ENCODE assay signal across 8 mouse cellular contexts in genomic region chr10:79803716-79804323, GRCm38 (mm10). TPM values are rescaled to one million over a fixed set of nuclear protein-coding genes. Genes with fewer than 3 reads are reported as not detected.
A peak's percentile ranks its signal among the peaks of the same experiment; 100 is the strongest.
DNase-seq lines count a peak whose midpoint lies in the region; ATAC-seq lines count a peak whose summit lies in the region.

No protein-coding gene starts in this region.

- WGBS in kidney, embryonic 14.5 days = 8% methylated on average over 29 of the region's 29 CpGs
- WGBS in embryonic facial prominence, embryonic 10.5 days = 7% methylated on average over 29 of the region's 29 CpGs
- WGBS in midbrain, embryonic 14.5 days = 1% methylated on average over 29 of the region's 29 CpGs

- H3K4me3 ChIP-seq in kidney, embryonic 14.5 days (ENCODE audit: low read length) = no peak overlapping the region
- peak overlapping the region; percentile 51 for H3K4me3 ChIP-seq in embryonic facial prominence, embryonic 10.5 days
- peak overlapping the region; percentile 18 for H3K4me3 ChIP-seq in midbrain, embryonic 14.5 days (replicated peaks; ENCODE audit: low read depth, low read length)

- no peaks in the 10 kb centered on the region for H3K27me3 ChIP-seq in kidney, embryonic 14.5 days (ENCODE audit: control insufficient read depth, insufficient read depth, low read length)
- no peaks in the 10 kb centered on the region for H3K27me3 ChIP-seq in embryonic facial prominence, embryonic 10.5 days (replicated peaks; ENCODE audit: low read depth, poor library complexity, severe bottlenecking)
- H3K27me3 ChIP-seq in midbrain, embryonic 14.5 days (ENCODE audit: control insufficient read depth, insufficient read depth, low read length) = no peaks in the 10 kb centered on the region

- peaks cover 53% of the 10 kb centered on the region for H3K4me1 ChIP-seq in kidney, embryonic 14.5 days (ENCODE audit: control insufficient read depth, insufficient read depth, low read length)
- peaks cover 74% of the 10 kb centered on the region for H3K4me1 ChIP-seq in embryonic facial prominence, embryonic 10.5 days
- peaks cover 42% of the 10 kb centered on the region for H3K4me1 ChIP-seq in midbrain, embryonic 14.5 days (ENCODE audit: control insufficient read depth, insufficient read depth, low read length)

- H3K36me3 ChIP-seq in kidney, embryonic 14.5 days (ENCODE audit: control insufficient read depth, insufficient read depth, low read length) = peaks cover 12% of the 10 kb centered on the region; the same call in 1 of the 2 replicates
- peaks cover 50% of the 10 kb centered on the region for H3K36me3 ChIP-seq in embryonic facial prominence, embryonic 10.5 days (replicated peaks)
- H3K36me3 ChIP-seq in midbrain, embryonic 14.5 days (ENCODE audit: control insufficient read depth, insufficient read depth, low read length) = peaks cover 17% of the 10 kb centered on the region

- peak overlapping the region; percentile 15; the same call in 1 of the 2 replicates for H3K4me2 ChIP-seq in kidney, embryonic 14.5 days (replicated peaks; ENCODE audit: low read depth, low read length)
- H3K4me2 ChIP-seq in midbrain, embryonic 14.5 days (ENCODE audit: low read length) = peak overlapping the region; percentile 64

- no peaks in the 10 kb centered on the region for H3K9me3 ChIP-seq in kidney, embryonic 14.5 days (ENCODE audit: control insufficient read depth, low read length)
- no peaks in the 10 kb centered on the region for H3K9me3 ChIP-seq in embryonic facial prominence, embryonic 10.5 days
- no peaks in the 10 kb centered on the region for H3K9me3 ChIP-seq in midbrain, embryonic 14.5 days (ENCODE audit: control insufficient read depth, low read length)

- H3K27ac ChIP-seq in kidney, embryonic 14.5 days (ENCODE audit: low read depth, low read length) = peak overlapping the region; percentile 5; the same call in 1 of the 2 replicates
- H3K27ac ChIP-seq in embryonic facial prominence, embryonic 10.5 days (replicated peaks) = peak overlapping the region; percentile 87
- peak overlapping the region; percentile 95 for H3K27ac ChIP-seq in midbrain, embryonic 14.5 days (replicated peaks; ENCODE audit: low read depth, low read length)

- peak; percentile 53 for ATAC-seq in kidney, embryonic 14.5 days (ENCODE audit: low FRiP score, low TSS enrichment)
- peak; percentile 92 for ATAC-seq in midbrain, embryonic 14.5 days (ENCODE audit: low FRiP score, low TSS enrichment)

- intact Hi-C loops in heart, postnatal 14 days (cut with DNase I) = no loop called here
- intact Hi-C loops in gastrocnemius, postnatal 36 days (cut with DNase I) = no loop called here

- no peak for DNase-seq in kidney, adult 11 months
- DNase-seq in embryonic facial prominence, embryonic 10.5 days (ENCODE audit: low spot score) = peak; percentile 94
- peak; percentile 59 to 60 for DNase-seq in heart, postnatal 14 days
- DNase-seq in layer of hippocampus, postnatal 14 days (ENCODE audit: low spot score in 2 of 2) = peak; percentile 87 to 94
- DNase-seq in midbrain, embryonic 14.5 days = peak; percentile 96
- DNase-seq in adipocyte (ENCODE audit: low spot score) = no peak
- DNase-seq in gastrocnemius, postnatal 36 days = no peak

- H3K9ac ChIP-seq in kidney, embryonic 14.5 days (ENCODE audit: low read depth, low read length) = peak overlapping the region; percentile 5; the same call in 1 of the 2 replicates
- H3K9ac ChIP-seq in midbrain, embryonic 14.5 days (replicated peaks; ENCODE audit: low read length) = no peak overlapping the region; the same call in 1 of the 2 replicates

RNA-seq across cellular contexts. Expression of gene Palm, which starts 10.4 kb away (rescaled TPM):
- polyA plus RNA-seq in kidney, embryonic 14.5 days (2014; fragmentation: Nextera tagmentation; extraction: Ambion mirVana) = 101 and 136 TPM in 2 replicates
- polyA plus RNA-seq in embryonic facial prominence, embryonic 10.5 days (2016; fragmentation: Nextera tagmentation; extraction: Ambion mirVana) = 127 and 129 TPM in 2 replicates
- total RNA-seq in heart, postnatal 14 days (2021) = 10 to 100 TPM; 71.8 to 86.5 TPM
- 100 to 1,000 TPM; 356 to 379 TPM for total RNA-seq in layer of hippocampus, postnatal 14 days (2021)
- polyA plus RNA-seq in midbrain, embryonic 14.5 days (2014; fragmentation: Nextera tagmentation; extraction: Ambion mirVana) = 270 and 307 TPM in 2 replicates
- 10 to 100 TPM; 13.8 to 21.4 TPM for total RNA-seq in gastrocnemius, postnatal 36 days (2021)

RNA-seq across cellular contexts. Expression of gene Prss57, which starts 13.1 kb away (rescaled TPM):
- not detected in 2 replicates for polyA plus RNA-seq in kidney, embryonic 14.5 days (2014; fragmentation: Nextera tagmentation; extraction: Ambion mirVana)
- 0.05 TPM in 1 of 2 replicates, not detected in the other for polyA plus RNA-seq in embryonic facial prominence, embryonic 10.5 days (2016; fragmentation: Nextera tagmentation; extraction: Ambion mirVana)
- under 1 TPM in 1 of 2 experiments, not detected in 1; 0.51 TPM for total RNA-seq in heart, postnatal 14 days (2021)
- total RNA-seq in layer of hippocampus, postnatal 14 days (2021) = under 1 TPM in 1 of 2 experiments, not detected in 1; 0.16 TPM
- 0.30 TPM in 1 of 2 replicates, not detected in the other for polyA plus RNA-seq in midbrain, embryonic 14.5 days (2014; fragmentation: Nextera tagmentation; extraction: Ambion mirVana)
- not detected for total RNA-seq in gastrocnemius, postnatal 36 days (2021)

RNA-seq across cellular contexts. Expression of gene Misp, which starts 17.0 kb away (rescaled TPM):
- 4.1 and 9.0 TPM in 2 replicates for polyA plus RNA-seq in kidney, embryonic 14.5 days (2014; fragmentation: Nextera tagmentation; extraction: Ambion mirVana)
- 1.7 and 2.2 TPM in 2 replicates for polyA plus RNA-seq in embryonic facial prominence, embryonic 10.5 days (2016; fragmentation: Nextera tagmentation; extraction: Ambion mirVana)
- under 1 TPM; 0.26 to 0.54 TPM for total RNA-seq in heart, postnatal 14 days (2021)
- total RNA-seq in layer of hippocampus, postnatal 14 days (2021) = under 1 TPM; 0.26 to 0.53 TPM
- 0.45 and 1.5 TPM in 2 replicates for polyA plus RNA-seq in midbrain, embryonic 14.5 days (2014; fragmentation: Nextera tagmentation; extraction: Ambion mirVana)
- total RNA-seq in gastrocnemius, postnatal 36 days (2021) = not detected

RNA-seq across cellular contexts. Expression of gene Fstl3, which starts 26.7 kb away (rescaled TPM):
- polyA plus RNA-seq in kidney, embryonic 14.5 days (2014; fragmentation: Nextera tagmentation; extraction: Ambion mirVana) = 4.9 and 8.2 TPM in 2 replicates
- polyA plus RNA-seq in embryonic facial prominence, embryonic 10.5 days (2016; fragmentation: Nextera tagmentation; extraction: Ambion mirVana) = 1.9 and 2.2 TPM in 2 replicates
- 1 to 10 TPM; 2.8 to 3.4 TPM for total RNA-seq in heart, postnatal 14 days (2021)
- 1 to 10 TPM; 1.2 to 2.4 TPM for total RNA-seq in layer of hippocampus, postnatal 14 days (2021)
- polyA plus RNA-seq in midbrain, embryonic 14.5 days (2014; fragmentation: Nextera tagmentation; extraction: Ambion mirVana) = 0.80 and 1.5 TPM in 2 replicates
- total RNA-seq in gastrocnemius, postnatal 36 days (2021) = 1 to 10 TPM; 1.2 to 1.8 TPM

RNA-seq across cellular contexts. Expression of gene Rnf126, which starts 37.1 kb away (rescaled TPM):
- polyA plus RNA-seq in kidney, embryonic 14.5 days (2014; fragmentation: Nextera tagmentation; extraction: Ambion mirVana) = 95.9 and 104 TPM in 2 replicates
- 125 and 126 TPM in 2 replicates for polyA plus RNA-seq in embryonic facial prominence, embryonic 10.5 days (2016; fragmentation: Nextera tagmentation; extraction: Ambion mirVana)
- 10 to 100 TPM; 25.9 to 26.7 TPM for total RNA-seq in heart, postnatal 14 days (2021)
- 10 to 100 TPM; 86.1 to 90.5 TPM for total RNA-seq in layer of hippocampus, postnatal 14 days (2021)
- polyA plus RNA-seq in midbrain, embryonic 14.5 days (2014; fragmentation: Nextera tagmentation; extraction: Ambion mirVana) = 92.8 and 94.6 TPM in 2 replicates
- total RNA-seq in gastrocnemius, postnatal 36 days (2021) = 10 to 100 TPM; 35.1 to 40.1 TPM

Comparison
In these comparisons a context has a peak if more than half of its experiments do, and no peak if none do; other contexts are left out.
1. H3K27ac ChIP-seq: peak in every context shown above with its lines; median percentile 95 in midbrain, embryonic 14.5 days; 87 in embryonic facial prominence, embryonic 10.5 days; 5 in kidney, embryonic 14.5 days.
2. DNase-seq: peak in embryonic facial prominence, embryonic 10.5 days (single experiment), heart, postnatal 14 days (2 of 2), layer of hippocampus, postnatal 14 days (2 of 2) and midbrain, embryonic 14.5 days (single experiment); none in kidney, adult 11 months (single experiment), adipocyte (single experiment) and gastrocnemius, postnatal 36 days (0 of 2).
3. RNA of gene Palm, which starts 10.4 kb away (total RNA-seq): 356 to 379 TPM in layer of hippocampus, postnatal 14 days; 71.8 to 86.5 TPM in heart, postnatal 14 days and 13.8 to 21.4 TPM in gastrocnemius, postnatal 36 days; every median in the first group is over 4 times any median in the second.